Mouse (Mus musculus): ENCODE results near the gene Clcn6. TPM values are rescaled to one million over a fixed set of nuclear protein-coding genes. Genes with fewer than 3 reads are reported as not detected.

Clcn6 gene
- 4.2 and 5.0 TPM in 2 replicates for polyA plus RNA-seq (2015; fragmentation: Nextera tagmentation; extraction: Ambion mirVana)

DNA sequence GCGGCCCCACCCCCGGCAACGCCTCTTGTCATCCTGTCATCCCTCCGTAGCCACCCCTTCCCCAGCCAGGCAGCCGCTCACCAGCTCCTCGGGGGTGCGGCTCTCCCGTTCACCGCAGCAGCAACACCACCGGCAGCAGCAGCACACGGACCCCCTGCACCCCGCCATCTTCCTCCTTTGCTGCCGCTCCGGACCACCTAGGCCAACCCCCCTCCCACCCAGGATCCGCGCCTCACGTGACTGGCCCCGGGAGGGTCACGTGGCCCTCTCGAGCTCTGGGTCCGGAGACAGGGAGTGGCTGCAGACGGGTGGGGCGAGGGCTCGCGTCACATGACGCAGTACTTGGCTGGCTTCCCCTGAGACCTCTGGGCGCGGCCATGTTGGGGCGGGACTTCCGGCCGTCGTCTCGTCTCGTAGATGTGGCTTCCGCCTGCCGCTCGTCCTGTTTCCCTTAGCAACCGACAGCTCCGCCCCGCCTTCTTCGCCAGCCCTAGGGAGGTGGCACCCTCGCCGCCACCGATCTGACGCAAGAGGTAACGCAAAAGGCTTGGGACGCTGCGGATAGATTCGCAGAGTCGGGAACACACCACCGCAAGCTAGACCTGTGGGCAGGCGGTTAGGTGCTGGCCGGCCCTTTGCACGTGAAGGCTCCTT lies at the start of gene Clcn6, which contains the start of gene Mthfr:
Clcn6 (minus strand) TSS at position 222 of the 654 bp plus-strand sequence.
Mthfr (plus strand) TSS at position 478 of the 654 bp plus-strand sequence.
- no peak for TF ChIP-seq CTCF (IDR thresholded peaks at IDR 0.05; ENCODE audit: low read depth)
- H3K9ac ChIP-seq (ENCODE audit: low read depth, low read length), result peak within 1 kb of the TSS; percentile 69
- H3K27ac ChIP-seq, result peak within 1 kb of the TSS; percentile 87
- peak within 1 kb of the TSS; percentile 73 for H3K4me2 ChIP-seq (ENCODE audit: low read length)
- H3K9me3 ChIP-seq (replicated peaks; ENCODE audit: low read length), result no peaks in the 10 kb centered on the region
- H3K4me1 ChIP-seq (replicated peaks; ENCODE audit: insufficient read depth, low read length), result peaks cover 16% of the 10 kb centered on the region
- no peaks in the 10 kb centered on the region for H3K27me3 ChIP-seq (ENCODE audit: insufficient read depth, low read length)
- H3K4me3 ChIP-seq (replicated peaks; ENCODE audit: low read depth, low read length), result peak within 1 kb of the TSS; percentile 81
- ATAC-seq (replicated peaks; ENCODE audit: low FRiP score, low read depth), result peak; percentile 94
- peak; percentile 99 for DNase-seq (ENCODE audit: low spot score)
- 0 out of 2 replicates have a peak, but pooled peaks cover 7% of the 10 kb centered on the region for H3K36me3 ChIP-seq (ENCODE audit: insufficient read depth, low read length)
- under 1% methylated on average over 54 of the region's 54 CpGs for WGBS

- DNase-seq (ENCODE audit: low spot score), result peak; percentile 97
- ATAC-seq (replicated peaks; ENCODE audit: low FRiP score, low read depth), result peak; percentile 90
- no peak for TF ChIP-seq CTCF (IDR thresholded peaks at IDR 0.05; ENCODE audit: low read depth)
- Histone ChIP-seq H3K9me3 (replicated peaks; ENCODE audit: low read length) (no peaks in the 10 kb centered on the region), H3K4me2 (ENCODE audit: low read length) (peak within 1 kb of the TSS; percentile 77), H3K4me3 (replicated peaks; ENCODE audit: low read depth, low read length) (peak within 1 kb of the TSS; percentile 80), H3K27me3 (ENCODE audit: insufficient read depth, low read length) (no peaks in the 10 kb centered on the region), H3K36me3 (ENCODE audit: insufficient read depth, low read length) (no peaks in the 10 kb centered on the region), H3K27ac (peak within 1 kb of the TSS; percentile 80), H3K9ac (ENCODE audit: low read depth, low read length) (peak within 1 kb of the TSS; percentile 85), H3K4me1 (replicated peaks; ENCODE audit: insufficient read depth, low read length) (peaks cover 21% of the 10 kb centered on the region)
- 7% methylated on average over 34 of the region's 34 CpGs for WGBS
Measured at GRCm38 (mm10) chr4:148087907-148088527, 49.4 kb upstream of the Clcn6 start, which contains the start of gene Agtrap. TSS of gene Agtrap (minus strand) at chr4:148088031.

GRCm38 (mm10) chr4:148087091-148087906 lies 48.7 kb upstream of the Clcn6 start:
- ATAC-seq (replicated peaks; ENCODE audit: low FRiP score, low read depth) (peak; percentile 55), DNase-seq (ENCODE audit: low spot score) (peak; percentile 68)
- Histone ChIP-seq H3K27me3 (ENCODE audit: insufficient read depth, low read length) (no peaks in the 10 kb centered on the region), H3K4me1 (replicated peaks; ENCODE audit: insufficient read depth, low read length) (peaks cover 25% of the 10 kb centered on the region), H3K4me3 (replicated peaks; ENCODE audit: low read depth, low read length) (peak overlapping the region; percentile 80), H3K9ac (ENCODE audit: low read depth, low read length) (peak overlapping the region; percentile 85), H3K27ac (peak overlapping the region; percentile 80), H3K9me3 (replicated peaks; ENCODE audit: low read length) (no peaks in the 10 kb centered on the region), H3K36me3 (ENCODE audit: insufficient read depth, low read length) (no peaks in the 10 kb centered on the region), H3K4me2 (ENCODE audit: low read length) (peak overlapping the region; percentile 77)
- TF ChIP-seq CTCF (IDR thresholded peaks at IDR 0.05; ENCODE audit: low read depth), result no peak
- 3% methylated on average over 30 of the region's 30 CpGs for WGBS

- DNase-seq (ENCODE audit: low spot score) (no peak), ATAC-seq (replicated peaks; ENCODE audit: low FRiP score, low read depth) (no peak)
- WGBS, result 74% methylated on average over 3 of the region's 3 CpGs
- Histone ChIP-seq H3K4me3 (replicated peaks; ENCODE audit: low read depth, low read length) (no peak overlapping the region), H3K27ac (no peak overlapping the region), H3K4me2 (ENCODE audit: low read length) (no peak overlapping the region), H3K9me3 (replicated peaks; ENCODE audit: low read length) (no peaks in the 10 kb centered on the region), H3K36me3 (ENCODE audit: insufficient read depth, low read length) (0 out of 2 replicates have a peak, but pooled peaks cover 6% of the 10 kb centered on the region), H3K27me3 (ENCODE audit: insufficient read depth, low read length) (no peaks in the 10 kb centered on the region), H3K9ac (ENCODE audit: low read depth, low read length) (no peak overlapping the region), H3K4me1 (replicated peaks; ENCODE audit: insufficient read depth, low read length) (peaks cover 25% of the 10 kb centered on the region)
- no peak for TF ChIP-seq CTCF (IDR thresholded peaks at IDR 0.05; ENCODE audit: low read depth)
Measured at GRCm38 (mm10) chr4:148085907-148086305, 47.3 kb upstream of the Clcn6 start.

DNA sequence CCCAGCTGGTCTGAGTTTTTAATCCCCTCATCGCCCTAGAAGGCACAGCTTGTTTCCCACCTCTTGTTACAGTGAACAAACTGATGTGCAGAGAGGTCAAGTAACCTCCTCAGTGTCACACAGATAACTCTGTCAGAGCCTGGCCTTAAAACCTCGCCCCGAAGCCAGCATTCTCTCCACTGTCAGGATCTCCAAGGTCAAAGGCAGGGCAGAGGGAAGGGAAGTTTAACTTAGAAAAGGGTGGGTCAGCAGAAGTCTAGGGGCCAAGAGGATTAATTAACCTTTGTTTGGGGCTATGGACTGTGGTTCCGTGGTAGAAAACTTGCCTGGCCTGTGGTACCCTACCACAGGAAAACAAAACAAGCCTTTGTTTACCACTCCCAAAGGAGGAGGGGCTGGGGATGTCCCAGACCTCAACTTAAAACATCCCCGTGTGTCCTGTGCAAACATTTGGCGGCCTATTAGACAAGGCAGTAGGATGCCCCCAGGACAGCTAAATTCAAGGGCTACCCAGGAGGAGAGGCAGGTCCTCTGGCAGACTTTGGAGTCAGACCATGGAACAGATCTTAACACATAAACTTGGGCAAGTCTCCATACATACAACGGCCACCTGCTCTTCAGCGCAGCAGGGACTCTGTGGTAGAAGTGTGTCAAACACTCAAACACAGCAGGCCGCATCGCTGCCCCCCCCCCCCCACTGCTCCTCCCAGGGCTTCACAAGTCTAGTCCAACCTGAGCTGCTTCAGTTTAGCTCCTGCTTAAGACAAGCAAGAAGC lies 46.7 kb upstream of the Clcn6 start:
- Histone ChIP-seq H3K4me2 (ENCODE audit: low read length) (no peak overlapping the region), H3K27me3 (ENCODE audit: insufficient read depth, low read length) (no peaks in the 10 kb centered on the region), H3K9ac (ENCODE audit: low read depth, low read length) (no peak overlapping the region), H3K27ac (0 out of 2 replicates have a peak overlapping the region, but pooled peaks have one; percentile 13), H3K4me1 (replicated peaks; ENCODE audit: insufficient read depth, low read length) (peaks cover 25% of the 10 kb centered on the region), H3K36me3 (ENCODE audit: insufficient read depth, low read length) (peaks cover 11% of the 10 kb centered on the region; the same call in 1 of the 2 replicates), H3K9me3 (replicated peaks; ENCODE audit: low read length) (no peaks in the 10 kb centered on the region), H3K4me3 (replicated peaks; ENCODE audit: low read depth, low read length) (no peak overlapping the region)
- WGBS, result 48% methylated on average over 10 of the region's 10 CpGs
- no peak for TF ChIP-seq CTCF (IDR thresholded peaks at IDR 0.05; ENCODE audit: low read depth)
- no peak for DNase-seq (ENCODE audit: low spot score)
- ATAC-seq (replicated peaks; ENCODE audit: low FRiP score, low read depth), result no peak
